Mouse (Mus musculus) ES-E14 (cell line): ENCODE measurements at regions not wholly inside any gene's neighbourhood (a gene's known extent, or its start where the extent isn't known, plus 50 kb on each side); places are given as distances from the start of the nearest gene placed in this dataset.

Experiments
- DNase-seq: peaks from one replicate; pipeline ENCODE4 v3.0.0-alpha.2; 2013; ENCODE audit warnings: low read depth, low spot score
- H3K27ac ChIP-seq: 2 replicates; pipeline ENCODE4 v1.5.1; 2012; ENCODE audit warnings: low read depth, mild to moderate bottlenecking, low read length, moderate library complexity, mixed read lengths; ENCODE audit not compliant: poor library complexity, insufficient read depth, severe bottlenecking
- H3K36me3 ChIP-seq: 2 replicates; pipeline ENCODE4 v1.6.1; 2012; ENCODE audit warnings: mild to moderate bottlenecking, low read length, moderate library complexity, mixed read lengths; ENCODE audit not compliant: control insufficient read depth, poor library complexity, insufficient read depth, severe bottlenecking
- H3K4me1 ChIP-seq, 2 experiments: fragments of 150-350 bp in 1 of 2; sonication (generic) in 1 of 2; 2 replicates each; pipeline ENCODE4 v1.6.1; 2012; ENCODE audit warnings: low read length in 2 of 2, mild to moderate bottlenecking in 1 of 2, mixed read lengths in 1 of 2; ENCODE audit not compliant: control insufficient read depth in 2 of 2, insufficient read depth in 2 of 2, poor library complexity in 1 of 2
- H3K4me3 ChIP-seq, 2 experiments: fragments of 150-350 bp in 1 of 2; sonication (generic) in 1 of 2; 2 replicates each; pipeline ENCODE4 v1.5.1; 2012; ENCODE audit warnings: low read length in 2 of 2, low read depth in 1 of 2, mild to moderate bottlenecking in 1 of 2, mixed read lengths in 1 of 2; ENCODE audit not compliant: insufficient read depth in 1 of 2, poor library complexity in 1 of 2, severe bottlenecking in 1 of 2
- H3K9ac ChIP-seq: 2 replicates; pipeline ENCODE4 v1.6.1; 2012; ENCODE audit warnings: low read depth, mild to moderate bottlenecking, low read length, mixed read lengths; ENCODE audit not compliant: poor library complexity, insufficient read depth, severe bottlenecking
- H3K9me3 ChIP-seq: fragments of 150-350 bp; sonication (generic); 2 replicates; pipeline ENCODE4 v1.6.1; 2012; ENCODE audit warnings: low read depth, mild to moderate bottlenecking, low read length; ENCODE audit not compliant: control insufficient read depth, insufficient read depth
- CHD2 ChIP-seq: IDR thresholded peaks from 2 replicates; pipeline ENCODE4 v1.6.1; 2014; ENCODE audit warnings: mild to moderate bottlenecking, low read depth, low read length, inconsistent platforms
- HCFC1 ChIP-seq: IDR thresholded peaks from 2 replicates; pipeline ENCODE4 v1.6.1; 2012; ENCODE audit warnings: low read length, inconsistent platforms, borderline replicate concordance; ENCODE audit not compliant: insufficient read depth
- MAFK ChIP-seq: IDR thresholded peaks from 2 replicates; pipeline ENCODE4 v1.6.1; 2014; ENCODE audit warnings: mild to moderate bottlenecking, low read depth, low read length, inconsistent platforms; ENCODE audit not compliant: insufficient read depth
- ZC3H11A ChIP-seq: IDR thresholded peaks from 2 replicates; pipeline ENCODE4 v1.6.1; 2012; ENCODE audit warnings: low read depth, mild to moderate bottlenecking, inconsistent platforms, low read length, borderline replicate concordance
- ZNF384 ChIP-seq: IDR thresholded peaks from 2 replicates; pipeline ENCODE4 v1.6.1; 2012; ENCODE audit warnings: low read depth, low read length, inconsistent platforms
- in situ Hi-C, 2 experiments: fragments of 600-800 bp; cut with MboI; formaldehyde crosslinking; loops; one replicate each; pipeline ENCODE4 v1.15.1; 2025; ENCODE audit warnings: low sequenced_read_pairs in 2 of 2, inconsistent platforms in 1 of 2; ENCODE audit not compliant: unreplicated experiment in 2 of 2

DNA sequence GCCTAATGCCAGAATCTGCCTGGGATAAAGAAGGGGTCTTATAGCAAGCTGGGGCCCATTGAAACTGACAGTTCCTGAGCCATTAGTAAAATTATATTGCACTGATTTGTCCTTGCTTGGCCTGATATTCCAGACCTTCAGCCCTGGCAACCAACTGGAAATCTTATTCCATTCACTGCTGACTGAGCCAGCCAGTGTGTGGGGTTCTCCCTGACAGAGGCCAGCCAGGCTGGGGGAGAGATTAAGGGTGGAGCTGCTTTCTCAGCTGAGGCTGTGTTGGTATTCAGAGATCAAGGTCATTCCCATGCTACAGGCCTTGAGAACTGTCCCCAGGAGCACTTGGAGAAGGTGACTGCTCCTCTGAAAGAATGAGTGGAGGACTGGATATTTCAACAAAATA, 226.9 kb downstream of the Ar start:
- Histone ChIP-seq H3K9me3 (no peaks in the 10 kb centered on the region), H3K4me1 (no peaks in the 10 kb centered on the region), H3K27ac (no peak overlapping the region), H3K4me3 (no peak overlapping the region), H3K9ac (no peak overlapping the region), H3K36me3 (no peaks in the 10 kb centered on the region)
- in situ Hi-C loops: no loop called here
- no peak for DNase-seq
- TF ChIP-seq MAFK (no peak), ZC3H11A (no peak), CHD2 (no peak), HCFC1 (no peak), ZNF384 (no peak)

DNA sequence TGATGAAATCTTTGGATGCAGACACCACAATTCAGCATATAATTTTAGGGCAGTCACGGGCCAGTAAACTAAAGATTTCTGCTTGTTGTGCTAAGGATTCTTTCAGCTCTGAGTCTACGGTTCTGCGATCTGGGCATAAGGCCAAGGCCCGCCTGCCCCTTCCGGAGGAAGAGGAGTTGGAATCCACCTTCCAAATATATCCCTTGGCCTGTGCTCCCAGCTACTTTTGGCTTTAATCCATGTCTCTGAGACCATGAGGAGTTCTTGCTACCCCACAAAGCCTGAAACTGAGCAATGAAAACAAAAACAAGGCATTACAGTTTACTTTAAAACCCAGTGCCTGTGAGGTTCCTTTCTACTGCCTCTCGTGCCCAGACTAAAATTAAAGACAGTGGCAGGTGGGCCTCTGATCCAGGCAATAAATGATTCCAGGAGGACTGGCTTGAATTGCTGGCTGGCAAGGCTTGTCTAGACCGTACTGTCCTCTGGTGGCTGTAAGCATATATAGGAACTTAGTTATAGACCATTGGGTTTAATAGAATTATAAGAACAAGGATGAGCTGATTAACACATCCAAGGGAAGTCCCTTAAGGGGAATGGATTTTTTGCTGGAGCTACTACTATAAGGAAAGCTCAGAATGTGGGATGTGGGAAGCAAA, 231.8 kb downstream of the Ar start:
- Histone ChIP-seq H3K9me3 (no peaks in the 10 kb centered on the region), H3K36me3 (no peaks in the 10 kb centered on the region), H3K27ac (no peak overlapping the region), H3K9ac (no peak overlapping the region), H3K4me3 (no peak overlapping the region), H3K4me1 (no peaks in the 10 kb centered on the region)
- in situ Hi-C loops: no loop called here
- DNase-seq: no peak
- TF ChIP-seq HCFC1: no peak
- TF ChIP-seq CHD2: no peak
- TF ChIP-seq ZC3H11A: no peak
- no peak for TF ChIP-seq MAFK

DNA sequence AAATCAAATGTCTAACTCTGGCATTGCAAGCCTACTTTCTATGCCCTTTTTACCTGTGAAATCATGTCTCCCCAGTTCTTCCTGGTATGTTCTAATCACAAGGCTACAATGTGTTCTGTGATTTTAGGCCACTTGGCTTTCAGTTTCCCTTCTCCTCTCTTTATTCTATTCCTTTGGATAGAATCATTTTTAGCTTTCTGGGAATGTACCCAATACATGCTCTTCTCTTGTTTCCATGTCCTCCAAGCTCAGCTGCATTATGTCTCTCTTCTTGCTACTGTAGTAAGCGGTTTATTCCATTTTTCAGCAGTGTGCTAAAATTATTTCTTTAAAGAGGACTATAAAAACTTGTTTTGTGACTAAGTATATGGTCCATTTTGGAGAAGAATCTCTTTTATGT, 235.4 kb downstream of the Ar start:
- no peaks in the 10 kb centered on the region for H3K4me1 ChIP-seq
- no peaks in the 10 kb centered on the region for H3K36me3 ChIP-seq
- H3K4me3 ChIP-seq: no peak overlapping the region
- no peaks in the 10 kb centered on the region for H3K9me3 ChIP-seq
- no peak for DNase-seq
- no peak overlapping the region for H3K9ac ChIP-seq
- H3K27ac ChIP-seq: no peak overlapping the region
- TF ChIP-seq CHD2 (no peak), ZC3H11A (no peak), HCFC1 (no peak), MAFK (no peak), ZNF384 (no peak)
- in situ Hi-C loops: no loop called here

DNA sequence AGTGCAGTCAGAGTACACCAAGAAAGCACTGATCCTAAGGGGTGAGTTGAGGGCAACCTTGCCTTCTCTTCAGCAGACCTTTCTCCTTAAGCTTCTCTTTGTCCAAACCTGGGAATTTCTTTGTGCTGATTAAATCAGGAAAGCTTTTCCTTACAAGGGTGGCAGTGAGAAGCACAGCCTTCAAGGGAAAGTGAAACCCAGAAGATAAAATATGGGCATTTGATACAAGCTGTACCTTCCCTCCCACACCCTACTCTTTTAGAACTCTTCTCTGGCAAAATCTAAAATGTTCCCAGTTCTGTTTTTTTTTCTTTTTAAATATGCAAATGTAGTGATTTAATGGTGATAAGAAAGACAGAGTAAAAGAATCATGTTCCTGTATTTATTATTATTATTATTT, 243.8 kb downstream of the Ar start:
- H3K4me1 ChIP-seq: no peaks in the 10 kb centered on the region
- in situ Hi-C loops: no loop called here
- no peak overlapping the region for H3K9ac ChIP-seq
- TF ChIP-seq CHD2 (no peak), MAFK (no peak), ZNF384 (no peak), HCFC1 (no peak), ZC3H11A (no peak)
- DNase-seq: no peak
- no peak overlapping the region for H3K4me3 ChIP-seq
- no peaks in the 10 kb centered on the region for H3K9me3 ChIP-seq
- H3K36me3 ChIP-seq: no peaks in the 10 kb centered on the region
- H3K27ac ChIP-seq: no peak overlapping the region

DNA sequence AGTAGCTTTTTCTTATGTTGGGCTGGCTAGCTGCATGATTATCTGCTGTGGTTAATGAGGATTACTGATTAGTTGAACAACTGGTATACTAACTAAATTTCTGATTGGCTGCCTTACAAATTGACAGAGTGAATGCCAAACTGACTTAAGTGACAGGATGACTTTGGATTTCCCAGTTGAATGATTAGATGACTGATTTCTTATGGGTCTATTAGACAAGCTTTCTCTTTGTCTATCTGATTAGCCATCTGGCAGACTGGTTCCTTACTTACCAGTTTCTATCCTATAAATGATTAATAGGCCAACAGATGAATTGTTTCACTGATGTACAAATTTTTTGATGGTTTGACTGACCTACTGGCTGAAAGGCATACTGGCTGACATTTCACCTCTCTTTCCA, 260.5 kb downstream of the Ar start:
- Histone ChIP-seq H3K4me3 (no peak overlapping the region), H3K4me1 (no peaks in the 10 kb centered on the region), H3K27ac (no peak overlapping the region), H3K36me3 (no peaks in the 10 kb centered on the region), H3K9ac (no peak overlapping the region), H3K9me3 (no peaks in the 10 kb centered on the region)
- in situ Hi-C loops: no loop called here
- no peak for DNase-seq
- TF ChIP-seq MAFK (no peak), ZNF384 (no peak), ZC3H11A (no peak), CHD2 (no peak), HCFC1 (no peak)
